Mouse (Mus musculus) CH12.LX (cell line): Measurements from ENCODE around the gene Gm20388. TPM values are rescaled to one million over a fixed set of nuclear protein-coding genes. Genes with fewer than 3 reads are reported as not detected.

Experiments
- DNase-seq: peaks from one replicate; pipeline ENCODE4 v3.0.0-alpha.2; 2013; ENCODE audit errors: extremely low read depth
- H3K27ac ChIP-seq: 2 replicates; pipeline ENCODE4 v1.5.1; 2012; ENCODE audit warnings: low read depth, mild to moderate bottlenecking, control low read depth, moderate library complexity; ENCODE audit not compliant: insufficient read depth
- H3K27me3 ChIP-seq: replicated peaks from 2 replicates; pipeline ENCODE3; 2012; ENCODE audit warnings: inconsistent platforms
- H3K36me3 ChIP-seq, 2 experiments: replicated peaks in 1 of 2; 2 replicates each; pipeline versions ENCODE3 to v1.6.1; 2012; ENCODE audit warnings: inconsistent platforms in 1 of 2, low read length in 1 of 2, mild to moderate bottlenecking in 1 of 2, mixed read lengths in 1 of 2, moderate library complexity in 1 of 2; ENCODE audit not compliant: control insufficient read depth in 1 of 2, insufficient read depth in 1 of 2
- H3K4me1 ChIP-seq, 2 experiments: 2 replicates each; pipeline ENCODE4 v1.6.1; 2012; ENCODE audit warnings: inconsistent platforms in 1 of 2, moderate library complexity in 1 of 2; ENCODE audit not compliant: insufficient read depth in 2 of 2, control insufficient read depth in 1 of 2
- H3K4me2 ChIP-seq: 2 replicates; pipeline ENCODE4 v1.6.1; 2012; ENCODE audit warnings: low read depth, mild to moderate bottlenecking, control low read depth; ENCODE audit not compliant: poor library complexity, insufficient read depth, severe bottlenecking
- H3K4me3 ChIP-seq, 3 experiments: fragments of 150-350 bp in 1 of 3; sonication (generic) in 1 of 3; replicated peaks in 1 of 3; 2 replicates each; pipeline versions ENCODE3 to v1.5.1; 2011 to 2012; ENCODE audit warnings: low read depth in 2 of 3, low read length in 2 of 3, mild to moderate bottlenecking in 2 of 3, moderate library complexity in 2 of 3, control low read depth in 1 of 3, improper control_type of control experiment in 1 of 3, inconsistent platforms in 1 of 3, mixed read lengths in 1 of 3; ENCODE audit not compliant: poor library complexity in 1 of 3
- H3K79me2 ChIP-seq: replicated peaks from 2 replicates; pipeline ENCODE4 v1.6.1; 2012; ENCODE audit warnings: mild to moderate bottlenecking, moderate library complexity; ENCODE audit not compliant: control insufficient read depth, poor library complexity, insufficient read depth, severe bottlenecking; ENCODE audit errors: extremely low read depth
- H3K9ac ChIP-seq: 2 replicates; pipeline ENCODE4 v1.6.1; 2012; ENCODE audit warnings: low read depth, mild to moderate bottlenecking, control low read depth, moderate library complexity; ENCODE audit not compliant: insufficient read depth
- H3K9me3 ChIP-seq: replicated peaks from 2 replicates; pipeline ENCODE3; 2012; ENCODE audit warnings: low read length, inconsistent platforms, mixed read lengths
- CHD1 ChIP-seq: IDR thresholded peaks from 2 replicates; pipeline ENCODE4 v1.6.1; 2012; ENCODE audit warnings: low read depth, low read length, improper control_type of control experiment, inconsistent platforms
- CTCF ChIP-seq, 2 experiments: IDR thresholded peaks in 1 of 2; conservative IDR thresholded peaks in 1 of 2; 2 replicates each; pipeline ENCODE4 v1.5.1; 2011 to 2012; ENCODE audit warnings: low read depth in 2 of 2, low read length in 2 of 2, improper control_type of control experiment in 1 of 2, inconsistent platforms in 1 of 2, mild to moderate bottlenecking in 1 of 2, moderate library complexity in 1 of 2
- ELF1 ChIP-seq: IDR thresholded peaks from 2 replicates; pipeline ENCODE4 v1.6.1; 2014; ENCODE audit warnings: low read depth, mild to moderate bottlenecking, inconsistent platforms, low read length, improper control_type of control experiment
- JUN ChIP-seq: IDR thresholded peaks from 2 replicates; pipeline ENCODE4 v1.6.1; 2011; ENCODE audit warnings: low read depth, mild to moderate bottlenecking, low read length, improper control_type of control experiment, moderate library complexity; ENCODE audit not compliant: insufficient read depth
- JUND ChIP-seq: conservative IDR thresholded peaks from 2 replicates; pipeline ENCODE4 v1.6.1; 2011; ENCODE audit warnings: low read depth, low read length, improper control_type of control experiment
- KAT2A ChIP-seq: IDR thresholded peaks from 2 replicates; pipeline ENCODE4 v1.6.1; 2012; ENCODE audit warnings: low read length, improper control_type of control experiment, inconsistent platforms; ENCODE audit not compliant: insufficient replicate concordance
- MAX ChIP-seq: IDR thresholded peaks from 2 replicates; pipeline ENCODE4 v1.6.1; 2011; ENCODE audit warnings: low read length, improper control_type of control experiment
- MAZ ChIP-seq: IDR thresholded peaks from 2 replicates; pipeline ENCODE4 v1.6.1; 2012; ENCODE audit warnings: low read depth, mild to moderate bottlenecking, inconsistent platforms, low read length, improper control_type of control experiment, moderate library complexity
- MEF2A ChIP-seq: IDR thresholded peaks from 2 replicates; pipeline ENCODE4 v1.6.1; 2014; ENCODE audit warnings: low read depth, mild to moderate bottlenecking, inconsistent platforms, low read length, improper control_type of control experiment, borderline replicate concordance
- MXI1 ChIP-seq: IDR thresholded peaks from 2 replicates; pipeline ENCODE4 v1.6.1; 2011; ENCODE audit warnings: mild to moderate bottlenecking, low read depth, low read length, improper control_type of control experiment
- PAX5 ChIP-seq: IDR thresholded peaks from 2 replicates; pipeline ENCODE4 v1.6.1; 2012; ENCODE audit warnings: low read length, inconsistent platforms, mixed read lengths
- RAD21 ChIP-seq: IDR thresholded peaks from 2 replicates; pipeline ENCODE4 v1.6.1; 2011; ENCODE audit warnings: low read depth, mild to moderate bottlenecking, low read length, improper control_type of control experiment, moderate library complexity
- SIN3A ChIP-seq: IDR thresholded peaks from 2 replicates; pipeline ENCODE4 v1.6.1; 2012; ENCODE audit warnings: low read length, improper control_type of control experiment, inconsistent platforms
- TBP ChIP-seq: conservative IDR thresholded peaks from 2 replicates; pipeline ENCODE4 v1.6.1; 2011; ENCODE audit warnings: low read depth, low read length, improper control_type of control experiment
- ZC3H11A ChIP-seq: IDR thresholded peaks from 2 replicates; pipeline ENCODE4 v1.6.1; 2012; ENCODE audit warnings: low read depth, mild to moderate bottlenecking, inconsistent platforms, low read length, improper control_type of control experiment
- ZKSCAN1 ChIP-seq: IDR thresholded peaks from 2 replicates; pipeline ENCODE4 v1.6.1; 2012; ENCODE audit warnings: low read depth, inconsistent platforms, low read length, improper control_type of control experiment, borderline replicate concordance
- ZMIZ1 ChIP-seq: IDR thresholded peaks from 2 replicates; pipeline ENCODE4 v1.6.1; 2012; ENCODE audit warnings: low read depth, mild to moderate bottlenecking, inconsistent platforms, low read length, improper control_type of control experiment
- dilution Hi-C: fragments of 300-500 bp; cut with MboI; formaldehyde crosslinking; loops from 2 replicates; pipeline ENCODE4 v1.14.3; 2020; ENCODE audit warnings: low sequenced_read_pairs; ENCODE audit not compliant: extremely low pct_unique_long_range_greater_than_20kb, extremely low pct_ligation_motif_present
- in situ Hi-C: fragments of 300-500 bp; cut with MboI; formaldehyde crosslinking; loops from 3 replicates; pipeline ENCODE4 v1.14.3; 2019; ENCODE audit warnings: low sequenced_read_pairs, low pct_ligation_motif_present, low pct_unique_long_range_greater_than_20kb, mixed read lengths
- polyA plus RNA-seq: library from polyadenylated mRNA; unstranded; fragments of >175 nt; gene quantifications from 2 replicates; pipeline ENCODE4 v1.2.1, GENCODE M21; 2012; ENCODE audit warnings: low read depth; ENCODE audit not compliant: insufficient read length
- total RNA-seq, 2 experiments: library from RNA; depleted of rRNA; stranded (reverse); fragments of 300-350 nt in 1 of 2; fragments of >200 nt in 1 of 2; gene quantifications; 2 replicates each; pipeline ENCODE4 v1.2.3; 2012 to 2014

Gm20388 gene
- total and polyA plus RNA-seq, 3 experiments = 14.8 to 26.3 (median 22.2) TPM

GRCm38 (mm10) chr8:119939336-119939735 is 28.7 kb downstream of the Gm20388 start:
- Histone ChIP-seq H3K79me2 (peaks cover 20% of the 10 kb centered on the region), H3K36me3 (peaks cover 68 to 97% of the 10 kb centered on the region in 2 experiments), H3K4me3 (no peak overlapping the region), H3K4me2 (no peak overlapping the region), H3K9me3 (no peaks in the 10 kb centered on the region), H3K27me3 (no peaks in the 10 kb centered on the region), H3K9ac (no peak overlapping the region), H3K27ac (no peak overlapping the region), H3K4me1 (no peaks in the 10 kb centered on the region)
- TF ChIP-seq MEF2A (no peak), ELF1 (no peak)
- dilution Hi-C loops = no loop called here
- in situ Hi-C loops = no loop called here
- DNase-seq = no peak

GRCm38 (mm10) chr8:119941471-119941870 is 30.8 kb downstream of the Gm20388 start:
- dilution Hi-C loops (no loop called here), in situ Hi-C loops (no loop called here)
- H3K9ac ChIP-seq = no peak overlapping the region
- H3K27ac ChIP-seq = no peak overlapping the region
- no peaks in the 10 kb centered on the region for H3K9me3 ChIP-seq
- H3K4me3 ChIP-seq = no peak overlapping the region
- no peak overlapping the region for H3K4me2 ChIP-seq
- DNase-seq = no peak
- peaks cover 73 to 98% of the 10 kb centered on the region in 2 experiments for H3K36me3 ChIP-seq
- peaks cover 22% of the 10 kb centered on the region; the same call in 1 of the 2 replicates for H3K79me2 ChIP-seq
- TF ChIP-seq PAX5 (no peak), ELF1 (no peak), JUND (no peak), CHD1 (no peak), KAT2A (no peak), JUN (no peak), ZC3H11A (no peak), RAD21 (no peak), TBP (no peak), CTCF (conservative IDR thresholded peaks at IDR 0.05 in 1 of 2, IDR thresholded peaks at IDR 0.05 in 1 of 2; ENCODE audit: low read depth in 2 of 2, low read length in 2 of 2) (no peak), SIN3A (no peak), MXI1 (no peak), ZMIZ1 (no peak), MAX (no peak), MAZ (no peak), ZKSCAN1 (no peak)
- H3K27me3 ChIP-seq = no peaks in the 10 kb centered on the region
- peaks cover 0 to 20% of the 10 kb centered on the region in 2 experiments; a peak in 2 of 4 replicates for H3K4me1 ChIP-seq
